Mouse (Mus musculus): ENCODE results near the gene Pole2. TPM values are rescaled to one million over a fixed set of nuclear protein-coding genes. Genes with fewer than 3 reads are reported as not detected.
"Not testable (repeated sequence)": the region's sequence is repeated elsewhere in the genome, so short reads cannot be mapped to it uniquely, and the experiment has no call there.

Gene Pole2
- total RNA-seq, 2 experiments from 2014 or later, result 6.0 to 8.6 TPM

- DNase-seq, result no peak
Measured at GRCm38 (mm10) chr12:69179371-69179770, 48.6 kb downstream of the Pole2 start.

GRCm38 (mm10) chr12:69177526-69177925 lies 50.5 kb downstream of the Pole2 start:
- DNase-seq, result no peak

GRCm38 (mm10) chr12:69175975-69176374 lies 52.0 kb downstream of the Pole2 start:
- DNase-seq, result no peak

- no peak for DNase-seq
Measured at GRCm38 (mm10) chr12:69171307-69171706, 56.7 kb downstream of the Pole2 start.

- peak; percentile 88 for DNase-seq
Measured at GRCm38 (mm10) chr12:69168461-69169106, 59.4 kb downstream of the Pole2 start, which contains the start of gene Lrr1. TSS of gene Lrr1 (plus strand) at chr12:69168814.

- DNase-seq, result no peak
Measured at GRCm38 (mm10) chr12:69167656-69168460, 60.1 kb downstream of the Pole2 start.

- not testable (repeated sequence) for DNase-seq
Measured at GRCm38 (mm10) chr12:69166861-69167581, 61.0 kb downstream of the Pole2 start.

- no peak for DNase-seq
Measured at GRCm38 (mm10) chr12:69164904-69165303, 63.1 kb downstream of the Pole2 start.

GRCm38 (mm10) chr12:69163586-69163985 lies 64.4 kb downstream of the Pole2 start:
- not testable (repeated sequence) for DNase-seq

- not testable (repeated sequence) for DNase-seq
Measured at GRCm38 (mm10) chr12:69160677-69161076, 67.3 kb downstream of the Pole2 start.

- no peak for DNase-seq
Measured at GRCm38 (mm10) chr12:69159578-69159940, 68.4 kb downstream of the Pole2 start.

GRCm38 (mm10) chr12:69158765-69159577 lies 69.0 kb downstream of the Pole2 start, which contains the start of gene Rps29:
TSS of gene Rps29 (minus strand) at chr12:69159186.
- DNase-seq, result peak; percentile 97

GRCm38 (mm10) chr12:69158366-69158764 lies 69.6 kb downstream of the Pole2 start:
- DNase-seq, result no peak

GRCm38 (mm10) chr12:69157107-69157506 lies 70.9 kb downstream of the Pole2 start:
- no peak for DNase-seq

- DNase-seq, result no peak
Measured at GRCm38 (mm10) chr12:69156436-69156835, 71.6 kb downstream of the Pole2 start.

- no peak for DNase-seq
Measured at GRCm38 (mm10) chr12:69155923-69156322, 72.1 kb downstream of the Pole2 start.

Small RNA genes within 50 kb of the gene (microRNA-seq; reads per million reads assigned to microRNA genes)
- gene Gm47287 (not detected), gene Gm47295 (not detected)

Other genes with a start within 250 kb of the Pole2 start
- 1,000 to 10,000 TPM; 1,821 to 1,838 TPM for gene Rps29, start 69.0 kb downstream of the Pole2 start, total RNA-seq (2021)
- 1 to 10 TPM; 1.9 TPM for gene Lrr1, start 59.4 kb downstream of the Pole2 start, total RNA-seq (2021)
- gene Rpl36al, start 44.1 kb downstream of the Pole2 start, total RNA-seq (2021), result 100 to 1,000 TPM; 453 to 493 TPM
- 10 to 100 TPM; 41.5 to 49.4 TPM for gene Mgat2, start 44.0 kb downstream of the Pole2 start, total RNA-seq (2021)
- gene Gm49383, start 31.1 kb downstream of the Pole2 start, total RNA-seq (2021), result 1 to 10 TPM; 5.5 to 6.0 TPM
- 1 to 10 TPM; 1.7 to 2.1 TPM for gene Dnaaf2, start 29.8 kb downstream of the Pole2 start, total RNA-seq (2021)
- gene Gm49384, start 23.9 kb downstream of the Pole2 start, total RNA-seq (2021), result 1 to 10 TPM; 3.7 to 3.9 TPM
- gene Klhdc1, start 13.0 kb upstream of the Pole2 start, total RNA-seq (2021), result 10 to 100 TPM in 1 of 2 experiments, 1 to 10 TPM in 1; 5.8 to 10.5 TPM
- gene Klhdc2, start 68.5 kb upstream of the Pole2 start, total RNA-seq (2021), result 10 to 100 TPM; 67.7 to 80.8 TPM
- 10 to 100 TPM; 33.9 to 39.0 TPM for gene Nemf, start 129.0 kb upstream of the Pole2 start, total RNA-seq (2021)
- 100 to 1,000 TPM in 1 of 2 experiments, 10 to 100 TPM in 1; 94.9 to 116 TPM for gene Arf6, start 144.0 kb upstream of the Pole2 start, total RNA-seq (2021)
- gene Gm9887, start 144.3 kb upstream of the Pole2 start, total RNA-seq (2021), result under 1 TPM in 1 of 2 experiments, not detected in 1; 0.63 TPM

Measured in adrenal gland, postnatal 10 days (tissue).